16 mouse cellular contexts compared by ENCODE assay signal in genomic region chr9:63556933-63557332, GRCm38 (mm10). TPM values are rescaled to one million over a fixed set of nuclear protein-coding genes. Genes with fewer than 3 reads are reported as not detected.
"Had no signal": no experiment of that assay in that cellular context is flagged by ENCODE, and none has a peak within 500 bp of the region (broad histone marks: within the 10 kb centered on the region; RNA-seq: fewer than 3 reads in every experiment).

No protein-coding gene starts in this region.

- DNase-seq: gastrocnemius, postnatal 36 days; heart, adult 18-20 months; heart, postnatal 14 days; heart, postnatal 36 days; kidney, adult 11 months; kidney, adult 2 months; kidney, adult 9 months; kidney, postnatal 14 days; layer of hippocampus, adult 9-11 months; layer of hippocampus, postnatal 36 days; left cerebral cortex, postnatal 4 days; lung, adult 18-20 months had no signal

RNA-seq across cellular contexts. Expression of gene Iqch, which starts 45.4 kb away (rescaled TPM):
- total RNA-seq: gastrocnemius, adult 8-10 months; gastrocnemius, postnatal 36 days; heart, adult 18-20 months; heart, adult 8-10 months; heart, postnatal 14 days; heart, postnatal 36 days; left cerebral cortex, adult 18-20 months; left cerebral cortex, postnatal 10 days had no signal
